Mouse (Mus musculus) liver, adult 2 months (tissue): ENCODE measurements at regions not wholly inside any gene's neighbourhood (a gene's known extent, or its start where the extent isn't known, plus 50 kb on each side); places are given as distances from the start of the nearest gene placed in this dataset.
A peak's percentile ranks its signal among the peaks of the same experiment; 100 is the strongest.

Experiments used
- CTCF ChIP-seq: fragments of 200-500 bp; IDR thresholded peaks from 2 replicates; pipeline ENCODE4 v1.5.1; 2011; ENCODE audit warnings: low read depth, low read length, control low read depth
- POLR2A ChIP-seq: fragments of 200-500 bp; IDR thresholded peaks from 2 replicates; pipeline ENCODE4 v1.6.1; 2011; ENCODE audit warnings: low read length, control low read depth; ENCODE audit not compliant: insufficient read depth; ENCODE audit errors: extremely low read depth

DNA sequence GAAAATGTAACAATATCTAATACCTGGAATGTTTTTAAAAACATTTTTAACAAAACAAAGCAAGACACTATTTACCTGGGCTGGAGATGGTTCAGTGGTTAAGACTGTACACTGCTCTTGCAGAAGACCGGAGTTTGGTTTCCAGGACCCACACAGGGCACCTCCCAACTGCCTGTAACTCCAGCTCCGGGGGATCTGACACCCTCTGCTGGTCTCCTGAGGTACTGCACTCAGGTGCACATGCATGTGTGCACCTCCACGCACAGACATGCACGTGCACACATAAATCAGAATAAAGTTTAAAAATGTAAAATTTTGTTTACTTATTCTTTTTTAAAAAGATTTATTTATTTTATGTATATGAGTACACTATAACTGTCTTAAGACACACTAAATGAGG is 70.4 kb upstream of the Tbx5 start:
- TF ChIP-seq CTCF (peak; percentile 39; the same call in 1 of the 2 replicates), POLR2A (no peak)
